Mouse (Mus musculus): ENCODE data around the gene Pde6h. TPM values are rescaled to one million over a fixed set of nuclear protein-coding genes. Genes with fewer than 3 reads are reported as not detected.

Pde6h gene
- polyA plus RNA-seq, 1 experiment from 2014 or later = 0.27 TPM

DNA sequence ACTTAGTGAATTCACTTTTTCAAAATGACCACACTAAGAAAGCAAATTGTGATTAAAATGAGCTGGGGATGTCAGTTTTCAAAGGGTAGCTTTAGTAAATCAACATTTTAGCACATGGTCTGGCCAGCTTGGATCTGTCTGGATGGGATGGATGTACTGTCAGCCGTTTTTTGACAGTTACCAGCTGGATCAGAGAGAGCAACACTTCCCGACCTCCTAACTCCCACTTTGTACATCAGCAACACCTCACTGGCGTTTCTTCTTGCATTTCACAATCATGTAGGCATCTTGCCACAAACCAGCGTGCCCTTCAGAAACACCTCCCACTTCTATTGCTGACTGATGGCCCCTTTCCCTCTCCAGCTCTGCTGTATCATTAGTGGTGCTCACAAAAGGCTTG is 25.4 kb upstream of the Pde6h start:
- peak; percentile 92 for ATAC-seq
- TF ChIP-seq EP300 (IDR thresholded peaks at IDR 0.05) (peak; percentile 98), CTCF (IDR thresholded peaks at IDR 0.05) (no peak)
- peaks cover 3% of the 10 kb centered on the region; the same call in 1 of the 2 replicates for H3K4me1 ChIP-seq (ENCODE audit: insufficient read depth, low read depth, low read length)
- WGBS = 30% methylated on average over 4 of the region's 4 CpGs
- no peak overlapping the region for H3K4me2 ChIP-seq (replicated peaks; ENCODE audit: low read depth, low read length)
- H3K36me3 ChIP-seq (ENCODE audit: insufficient read depth, low read length) = no peaks in the 10 kb centered on the region
- no peak overlapping the region for H3K4me3 ChIP-seq (ENCODE audit: low read depth, low read length)
- DNase-seq (ENCODE audit: low spot score) = peak; percentile 93
- peak overlapping the region; percentile 87 for H3K27ac ChIP-seq (ENCODE audit: low read length)
- H3K9me3 ChIP-seq (ENCODE audit: low read length) = no peaks in the 10 kb centered on the region
- no peaks in the 10 kb centered on the region for H3K27me3 ChIP-seq (replicated peaks; ENCODE audit: insufficient read depth, low read length)
- H3K9ac ChIP-seq (replicated peaks; ENCODE audit: low read depth) = no peak overlapping the region

DNA sequence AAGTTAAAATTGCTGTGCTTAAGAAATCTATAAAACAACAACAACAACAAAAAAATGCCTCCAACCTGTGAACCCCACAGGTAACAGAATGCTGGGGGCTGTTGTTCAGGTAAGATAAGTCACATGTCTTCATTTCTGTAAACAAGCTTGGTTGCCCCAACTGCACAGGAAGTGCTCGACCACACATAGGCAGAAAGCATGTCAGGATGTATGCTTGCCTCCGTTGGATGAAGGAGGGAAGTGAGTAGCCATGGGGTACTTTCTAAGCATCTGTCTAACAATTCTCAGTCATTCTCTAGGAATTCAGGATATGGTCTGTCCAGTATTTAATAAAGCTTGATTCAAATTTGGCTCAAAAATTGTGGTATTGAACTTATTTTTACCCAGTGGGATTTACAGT is 24.7 kb upstream of the Pde6h start:
- no peak for TF ChIP-seq EP300 (IDR thresholded peaks at IDR 0.05)
- TF ChIP-seq CTCF (IDR thresholded peaks at IDR 0.05) = no peak
- Histone ChIP-seq H3K4me1 (ENCODE audit: insufficient read depth, low read depth, low read length) (peaks cover 3% of the 10 kb centered on the region; the same call in 1 of the 2 replicates), H3K4me3 (ENCODE audit: low read depth, low read length) (no peak overlapping the region), H3K4me2 (replicated peaks; ENCODE audit: low read depth, low read length) (no peak overlapping the region), H3K36me3 (ENCODE audit: insufficient read depth, low read length) (no peaks in the 10 kb centered on the region), H3K27me3 (replicated peaks; ENCODE audit: insufficient read depth, low read length) (no peaks in the 10 kb centered on the region), H3K9ac (replicated peaks; ENCODE audit: low read depth) (no peak overlapping the region), H3K27ac (ENCODE audit: low read length) (no peak overlapping the region), H3K9me3 (ENCODE audit: low read length) (no peaks in the 10 kb centered on the region)
- DNase-seq (ENCODE audit: low spot score) = no peak
- ATAC-seq = no peak
- WGBS = 38% methylated on average over 2 of the region's 2 CpGs

DNA sequence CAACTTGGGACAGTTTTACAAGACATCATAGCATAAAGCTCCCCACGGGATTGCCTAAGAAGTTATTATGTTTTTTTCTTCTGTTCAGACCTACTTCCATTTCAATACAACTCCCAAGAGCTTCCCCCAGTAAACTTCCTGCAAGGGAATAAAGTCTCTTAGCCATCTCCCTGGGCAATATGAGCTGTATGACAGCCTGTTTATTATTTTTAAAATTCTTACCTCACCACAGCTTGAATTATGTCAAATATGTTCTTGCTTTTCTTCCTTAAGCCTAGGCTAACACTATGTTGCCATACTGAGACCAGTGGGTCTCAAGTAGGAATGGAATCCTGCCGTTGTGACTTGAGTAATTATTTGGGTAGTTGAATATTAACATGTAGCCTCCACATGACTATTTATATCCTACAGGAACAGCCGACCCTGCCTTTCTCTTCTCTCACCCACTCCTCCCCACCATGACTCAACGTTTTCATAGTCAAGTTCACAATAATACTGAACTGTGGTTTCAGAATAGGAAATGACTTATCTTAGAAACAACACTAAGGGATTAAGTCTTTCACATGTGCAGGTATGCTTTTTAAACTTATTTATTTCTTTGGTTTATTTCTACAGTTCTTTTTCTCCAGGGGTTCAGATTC is 23.1 kb upstream of the Pde6h start:
- no peak overlapping the region for H3K9ac ChIP-seq (replicated peaks; ENCODE audit: low read depth)
- H3K4me3 ChIP-seq (ENCODE audit: low read depth, low read length) = no peak overlapping the region
- 0 out of 2 replicates have a peak overlapping the region, but pooled peaks have one; percentile 2 for H3K27ac ChIP-seq (ENCODE audit: low read length)
- ATAC-seq = peak; percentile 24
- 18% methylated on average over 4 of the region's 4 CpGs for WGBS
- H3K4me2 ChIP-seq (replicated peaks; ENCODE audit: low read depth, low read length) = no peak overlapping the region
- TF ChIP-seq EP300 (IDR thresholded peaks at IDR 0.05) (0 out of 2 replicates have a peak, but pooled peaks have one; percentile 43), CTCF (IDR thresholded peaks at IDR 0.05) (no peak)
- no peaks in the 10 kb centered on the region for H3K36me3 ChIP-seq (ENCODE audit: insufficient read depth, low read length)
- H3K9me3 ChIP-seq (ENCODE audit: low read length) = no peaks in the 10 kb centered on the region
- DNase-seq (ENCODE audit: low spot score) = peak; percentile 75
- no peaks in the 10 kb centered on the region for H3K4me1 ChIP-seq (ENCODE audit: insufficient read depth, low read depth, low read length)
- no peaks in the 10 kb centered on the region for H3K27me3 ChIP-seq (replicated peaks; ENCODE audit: insufficient read depth, low read length)

DNA sequence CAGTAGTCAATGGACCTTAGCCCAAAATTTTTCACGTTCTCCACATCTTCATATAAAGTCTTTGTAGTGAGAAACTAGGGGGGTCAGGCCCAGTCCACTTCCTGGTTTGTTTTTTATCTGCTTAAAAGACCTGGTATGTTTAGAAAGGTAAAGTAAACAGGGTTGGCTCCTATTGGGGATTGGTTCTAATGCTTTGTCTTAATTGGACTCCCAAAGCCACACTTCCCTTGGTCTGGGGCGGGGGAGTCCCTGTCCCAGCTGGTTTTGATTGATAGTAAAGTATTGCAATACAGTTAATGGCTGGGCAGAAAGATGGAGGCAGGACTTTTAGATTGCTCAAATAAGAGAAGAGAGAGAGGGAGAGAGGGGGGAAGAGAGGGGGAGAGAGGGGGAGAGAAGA is 22.6 kb upstream of the Pde6h start:
- Histone ChIP-seq H3K27me3 (replicated peaks; ENCODE audit: insufficient read depth, low read length) (no peaks in the 10 kb centered on the region), H3K4me2 (replicated peaks; ENCODE audit: low read depth, low read length) (no peak overlapping the region), H3K4me3 (ENCODE audit: low read depth, low read length) (no peak overlapping the region), H3K9ac (replicated peaks; ENCODE audit: low read depth) (no peak overlapping the region), H3K4me1 (ENCODE audit: insufficient read depth, low read depth, low read length) (no peaks in the 10 kb centered on the region), H3K27ac (ENCODE audit: low read length) (0 out of 2 replicates have a peak overlapping the region, but pooled peaks have one; percentile 2), H3K36me3 (ENCODE audit: insufficient read depth, low read length) (no peaks in the 10 kb centered on the region), H3K9me3 (ENCODE audit: low read length) (no peaks in the 10 kb centered on the region)
- DNase-seq (ENCODE audit: low spot score) (no peak), ATAC-seq (no peak)
- WGBS = 49% methylated on average over 2 of the region's 2 CpGs
- TF ChIP-seq EP300 (IDR thresholded peaks at IDR 0.05) (no peak), CTCF (IDR thresholded peaks at IDR 0.05) (no peak)

DNA sequence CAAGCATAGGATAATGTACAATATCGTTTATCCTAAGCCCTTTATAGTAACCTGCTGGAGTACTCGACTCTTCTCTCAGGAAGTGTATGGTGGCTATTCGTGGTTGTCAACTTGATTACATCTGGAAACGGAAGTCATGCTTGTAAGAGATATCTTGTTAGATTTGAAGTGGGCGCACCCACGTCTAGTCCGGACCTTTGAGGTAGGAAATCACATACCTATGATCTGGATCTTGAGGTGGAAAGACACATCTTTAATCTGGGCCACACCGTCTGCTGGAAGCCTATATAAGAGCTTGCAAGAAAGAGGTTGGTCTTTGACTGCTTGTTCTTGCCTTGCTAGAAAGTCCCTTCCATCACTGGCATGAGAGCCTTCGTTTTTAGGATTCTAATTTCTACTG is 21.1 kb upstream of the Pde6h start:
- Histone ChIP-seq H3K27ac (ENCODE audit: low read length) (no peak overlapping the region), H3K36me3 (ENCODE audit: insufficient read depth, low read length) (no peaks in the 10 kb centered on the region), H3K9ac (replicated peaks; ENCODE audit: low read depth) (no peak overlapping the region), H3K27me3 (replicated peaks; ENCODE audit: insufficient read depth, low read length) (no peaks in the 10 kb centered on the region), H3K4me3 (ENCODE audit: low read depth, low read length) (no peak overlapping the region), H3K9me3 (ENCODE audit: low read length) (no peaks in the 10 kb centered on the region), H3K4me1 (ENCODE audit: insufficient read depth, low read depth, low read length) (no peaks in the 10 kb centered on the region), H3K4me2 (replicated peaks; ENCODE audit: low read depth, low read length) (no peak overlapping the region)
- TF ChIP-seq CTCF (IDR thresholded peaks at IDR 0.05) (no peak), EP300 (IDR thresholded peaks at IDR 0.05) (no peak)
- WGBS = 83% methylated on average over 9 of the region's 9 CpGs
- ATAC-seq = no peak
- no peak for DNase-seq (ENCODE audit: low spot score)

DNA sequence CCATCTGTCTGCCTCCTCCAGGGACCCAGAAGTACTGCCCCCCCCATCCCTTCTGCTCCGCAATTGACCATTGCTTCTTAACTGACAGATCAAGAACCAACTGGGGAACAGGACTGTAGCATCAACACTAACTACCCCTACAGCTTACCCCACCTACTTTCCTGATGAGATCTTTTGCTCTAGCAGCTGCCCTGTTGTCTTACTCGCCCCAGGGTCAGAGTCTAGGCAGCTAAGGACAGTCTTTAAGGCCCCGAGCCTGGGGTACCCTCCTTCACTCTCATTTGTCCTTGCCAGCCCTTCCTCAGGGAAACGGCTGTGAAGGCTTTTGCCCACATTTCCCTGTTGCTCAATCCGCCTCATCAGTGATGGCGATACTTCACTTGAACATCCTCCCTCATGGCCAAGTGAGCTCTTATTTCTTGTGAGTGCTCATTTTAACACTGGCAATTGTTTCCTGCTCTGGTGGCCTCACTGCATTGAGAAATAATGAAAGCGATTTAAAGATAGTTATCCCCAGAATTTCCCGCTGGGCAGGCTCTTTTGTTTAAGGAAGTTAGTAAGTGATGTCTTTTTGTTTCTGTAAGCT is 19.7 kb upstream of the Pde6h start:
- peak; percentile 15; the same call in 1 of the 2 replicates for ATAC-seq
- Histone ChIP-seq H3K36me3 (ENCODE audit: insufficient read depth, low read length) (no peaks in the 10 kb centered on the region), H3K9ac (replicated peaks; ENCODE audit: low read depth) (no peak overlapping the region), H3K9me3 (ENCODE audit: low read length) (no peaks in the 10 kb centered on the region), H3K27ac (ENCODE audit: low read length) (peak overlapping the region; percentile 40), H3K4me2 (replicated peaks; ENCODE audit: low read depth, low read length) (no peak overlapping the region), H3K4me3 (ENCODE audit: low read depth, low read length) (no peak overlapping the region), H3K4me1 (ENCODE audit: insufficient read depth, low read depth, low read length) (no peaks in the 10 kb centered on the region), H3K27me3 (replicated peaks; ENCODE audit: insufficient read depth, low read length) (no peaks in the 10 kb centered on the region)
- TF ChIP-seq EP300 (IDR thresholded peaks at IDR 0.05) (no peak), CTCF (IDR thresholded peaks at IDR 0.05) (no peak)
- 36% methylated on average over 8 of the region's 8 CpGs for WGBS
- peak; percentile 73 for DNase-seq (ENCODE audit: low spot score)
